Mouse (Mus musculus) spleen, adult 2 months (tissue): ENCODE results near the gene Zfp810. TPM values are rescaled to one million over a fixed set of nuclear protein-coding genes. Genes with fewer than 3 reads are reported as not detected.
A peak's percentile ranks its signal among the peaks of the same experiment; 100 is the strongest.
"Not testable (repeated sequence)": the region's sequence is repeated elsewhere in the genome, so short reads cannot be mapped to it uniquely, and the experiment has no call there.

ENCODE experiments used
- DNase-seq, 2 experiments: peaks; one replicate each; pipeline versions ENCODE4 v3.0.0 to v3.0.0-alpha.2; 2012 to 2021; ENCODE audit warnings: low spot score in 2 of 2, low read depth in 1 of 2
- H3K27ac ChIP-seq: fragments of 200-500 bp; 2 replicates; pipeline ENCODE4 v1.5.1; 2012; ENCODE audit warnings: low read length, inconsistent platforms; ENCODE audit not compliant: insufficient read depth
- H3K27me3 ChIP-seq: fragments of 200-500 bp; 2 replicates; pipeline ENCODE4 v1.6.1; 2012; ENCODE audit warnings: mild to moderate bottlenecking, moderate library complexity, low read length, inconsistent platforms; ENCODE audit not compliant: control insufficient read depth, insufficient read depth
- H3K36me3 ChIP-seq: fragments of 200-500 bp; 2 replicates; pipeline ENCODE4 v1.6.1; 2012; ENCODE audit warnings: mild to moderate bottlenecking, low read length, inconsistent platforms; ENCODE audit not compliant: control insufficient read depth, insufficient read depth
- H3K4me1 ChIP-seq: fragments of 200-500 bp; 2 replicates; pipeline ENCODE4 v1.6.1; 2011; ENCODE audit warnings: inconsistent platforms; ENCODE audit not compliant: control insufficient read depth, insufficient read depth, insufficient read length
- H3K4me3 ChIP-seq: fragments of 200-500 bp; 2 replicates; pipeline ENCODE4 v1.5.1; 2011; ENCODE audit warnings: mild to moderate bottlenecking, inconsistent platforms; ENCODE audit not compliant: insufficient read depth, insufficient read length; ENCODE audit errors: extremely low read depth
- CTCF ChIP-seq: fragments of 200-500 bp; IDR thresholded peaks from 2 replicates; pipeline ENCODE4 v1.5.1; 2011; ENCODE audit warnings: mild to moderate bottlenecking, inconsistent platforms; ENCODE audit not compliant: insufficient read depth, insufficient read length, insufficient replicate concordance; ENCODE audit errors: extremely low read depth
- POLR2A ChIP-seq: fragments of 200-500 bp; IDR thresholded peaks from 2 replicates; pipeline ENCODE4 v1.6.1; 2011; ENCODE audit warnings: low read depth, low read length, inconsistent platforms
- WGBS: fragments of 180-500 bp; shearing (Covaris S2); methylation state at CpG from one replicate; pipeline ENCODE4 v1.1.7; 2018; 5-methylcytosine and 5-hydroxymethylcytosine counted together
- polyA plus RNA-seq: library from polyadenylated mRNA; depleted of rRNA; stranded (reverse); fragments of >200 nt; gene quantifications from 2 replicates; pipeline ENCODE4 v1.2.3, GENCODE M21; 2012

Zfp810 gene
- polyA plus RNA-seq, 1 experiment: 3.7 TPM

GRCm38 (mm10) chr9:22314066-22314465 is 6.6 kb upstream of the Zfp810 start:
- H3K4me1 ChIP-seq: no peaks in the 10 kb centered on the region
- TF ChIP-seq CTCF (no peak), POLR2A (no peak)
- no peak overlapping the region for H3K4me3 ChIP-seq
- no peak overlapping the region for H3K27ac ChIP-seq
- 79% methylated on average over 3 of the region's 3 CpGs for WGBS
- DNase-seq: no peak
- H3K36me3 ChIP-seq: no peaks in the 10 kb centered on the region
- H3K27me3 ChIP-seq: no peaks in the 10 kb centered on the region

- 75% methylated on average over 5 of the region's 5 CpGs for WGBS
- no peaks in the 10 kb centered on the region for H3K4me1 ChIP-seq
- no peaks in the 10 kb centered on the region for H3K36me3 ChIP-seq
- no peaks in the 10 kb centered on the region for H3K27me3 ChIP-seq
- no peak overlapping the region for H3K27ac ChIP-seq
- DNase-seq: no peak
- TF ChIP-seq CTCF (no peak), POLR2A (no peak)
- no peak overlapping the region for H3K4me3 ChIP-seq
Observed at GRCm38 (mm10) chr9:22313218-22313617, 5.8 kb upstream of the Zfp810 start.

GRCm38 (mm10) chr9:22309651-22310050 is 2.2 kb upstream of the Zfp810 start:
- no peak for DNase-seq
- no peak for TF ChIP-seq POLR2A
- no peak for TF ChIP-seq CTCF
- H3K36me3 ChIP-seq: no peaks in the 10 kb centered on the region
- H3K27me3 ChIP-seq: no peaks in the 10 kb centered on the region
- H3K4me1 ChIP-seq: peaks cover 5% of the 10 kb centered on the region
- H3K4me3 ChIP-seq: no peak overlapping the region
- 83% methylated on average over 5 of the region's 5 CpGs for WGBS
- H3K27ac ChIP-seq: no peak overlapping the region

GRCm38 (mm10) chr9:22307920-22308262 is 443 bp upstream of the Zfp810 start:
- H3K4me1 ChIP-seq, H3K36me3 ChIP-seq, H3K27me3 ChIP-seq, DNase-seq: not testable (repeated sequence)
- Histone ChIP-seq H3K27ac (peak overlapping the region; percentile 63; the same call in 1 of the 2 replicates), H3K4me3 (peak overlapping the region; percentile 91)
- 7% methylated on average over 9 of the region's 9 CpGs for WGBS

GRCm38 (mm10) chr9:22306726-22307125 is 722 bp downstream of the Zfp810 start:
- Histone ChIP-seq H3K27me3 (no peaks in the 10 kb centered on the region), H3K36me3 (peaks cover 3% of the 10 kb centered on the region), H3K4me3 (peak overlapping the region; percentile 91; the same call in 1 of the 2 replicates), H3K27ac (no peak overlapping the region), H3K4me1 (peaks cover 5% of the 10 kb centered on the region)
- WGBS: 34% methylated on average over 6 of the region's 6 CpGs
- no peak for TF ChIP-seq POLR2A
- no peak for TF ChIP-seq CTCF
- no peak for DNase-seq

- 97% methylated on average over 1 of the region's 1 CpGs for WGBS
- H3K27ac ChIP-seq: no peak overlapping the region
- peaks cover 5% of the 10 kb centered on the region for H3K4me1 ChIP-seq
- peaks cover 13% of the 10 kb centered on the region for H3K36me3 ChIP-seq
- DNase-seq: no peak
- TF ChIP-seq CTCF: no peak
- no peaks in the 10 kb centered on the region for H3K27me3 ChIP-seq
- H3K4me3 ChIP-seq: no peak overlapping the region
Observed at GRCm38 (mm10) chr9:22302199-22302598, 5.2 kb downstream of the Zfp810 start.

GRCm38 (mm10) chr9:22278733-22279132 is 28.7 kb downstream of the Zfp810 start:
- Histone ChIP-seq H3K4me1 (no peaks in the 10 kb centered on the region), H3K27ac (no peak overlapping the region), H3K36me3 (peaks cover 49% of the 10 kb centered on the region), H3K4me3 (no peak overlapping the region), H3K27me3 (no peaks in the 10 kb centered on the region)
- 100% methylated on average over 4 of the region's 4 CpGs for WGBS
- DNase-seq: no peak
- TF ChIP-seq POLR2A (no peak), CTCF (no peak)
